Mouse (Mus musculus) layer of hippocampus, adult 11-12 months (tissue): ENCODE measurements around the gene Ctf2.

ENCODE experiments used
- DNase-seq: peaks from one replicate; pipeline ENCODE4 v3.0.0; 2022; ENCODE audit warnings: low spot score

Ctf2 gene

GRCm38 (mm10) chr7:127685304-127686018 lies 46.5 kb downstream of the Ctf2 start:
- no peak for DNase-seq

- DNase-seq, result no peak
These were observed 49.9 kb downstream of the Ctf2 start for GRCm38 (mm10) chr7:127681888-127682553.

- no peak for DNase-seq
These were observed 51.4 kb downstream of the Ctf2 start for GRCm38 (mm10) chr7:127680541-127680940.

- DNase-seq, result no peak
These were observed 53.2 kb downstream of the Ctf2 start for GRCm38 (mm10) chr7:127678811-127679210.

- no peak for DNase-seq
These were observed 54.4 kb downstream of the Ctf2 start for GRCm38 (mm10) chr7:127677609-127678008.

GRCm38 (mm10) chr7:127677077-127677476 lies 54.9 kb downstream of the Ctf2 start:
- peak; percentile 41 for DNase-seq

GRCm38 (mm10) chr7:127675391-127675811 lies 56.6 kb downstream of the Ctf2 start:
- DNase-seq, result peak; percentile 18

GRCm38 (mm10) chr7:127674977-127675376 lies 57.0 kb downstream of the Ctf2 start:
- peak; percentile 94 for DNase-seq

GRCm38 (mm10) chr7:127672776-127673175 lies 59.2 kb downstream of the Ctf2 start:
- no peak for DNase-seq

- DNase-seq, result no peak
These were observed 59.8 kb downstream of the Ctf2 start for GRCm38 (mm10) chr7:127671880-127672774.
